Mouse (Mus musculus): ENCODE measurements around the gene Prss32. TPM values are rescaled to one million over a fixed set of nuclear protein-coding genes. Genes with fewer than 3 reads are reported as not detected.
"Not testable (repeated sequence)": the region's sequence is repeated elsewhere in the genome, so short reads cannot be mapped to it uniquely, and the experiment has no call there.

Gene Prss32
- polyA plus RNA-seq, 1 experiment from 2014 or later = not detected

DNA sequence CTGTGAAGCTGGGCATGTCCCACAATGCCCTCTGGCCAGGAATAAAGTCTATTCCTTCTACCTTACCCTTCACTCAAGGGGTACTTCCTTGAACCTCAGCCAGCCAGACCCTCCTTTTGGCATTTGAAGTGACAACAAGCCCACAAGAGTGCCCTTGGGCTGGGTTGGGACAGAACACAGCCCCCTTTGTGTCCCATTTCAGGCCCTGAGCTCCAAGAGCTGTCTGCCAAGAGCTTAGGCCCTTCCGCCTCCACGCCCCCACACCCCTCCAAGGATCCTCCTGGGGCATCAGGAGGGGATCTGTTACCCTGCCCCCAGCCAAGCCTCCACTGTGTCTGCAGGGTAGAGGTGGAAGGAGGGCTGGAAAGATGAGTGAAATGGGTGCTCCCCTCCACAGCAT, 33.5 kb downstream of the Prss32 start:
- Histone ChIP-seq H3K4me1 (no peaks in the 10 kb centered on the region), H3K4me2 (no peak overlapping the region), H3K9ac (no peak overlapping the region), H3K27me3 (no peaks in the 10 kb centered on the region), H3K9me3 (replicated peaks) (no peaks in the 10 kb centered on the region), H3K4me3 (no peak overlapping the region), H3K36me3 (ENCODE audit: poor library complexity, severe bottlenecking) (no peaks in the 10 kb centered on the region), H3K27ac (no peak overlapping the region)
- WGBS = 95% methylated on average over 2 of the region's 2 CpGs
- no peak for ATAC-seq

DNA sequence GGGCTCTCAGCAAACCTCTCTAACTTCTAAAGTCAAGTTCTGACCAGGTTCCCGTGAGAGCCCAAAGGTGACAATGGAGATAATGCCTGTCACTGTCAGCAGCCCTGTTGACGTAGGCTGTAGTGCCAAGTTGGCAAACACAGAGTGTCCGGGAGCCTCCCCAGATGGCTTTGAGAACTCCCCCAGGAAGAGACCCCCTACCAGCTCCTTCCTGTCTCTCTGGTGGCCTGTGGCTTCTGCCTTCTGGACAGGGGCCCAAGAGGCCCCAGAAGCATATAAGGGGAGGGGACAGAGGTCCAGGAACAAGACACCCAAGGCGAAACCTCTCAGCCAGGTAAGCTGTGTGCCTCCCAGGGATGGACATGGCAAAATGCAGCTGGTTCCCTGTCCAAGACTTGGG, 36.9 kb downstream of the Prss32 start, which contains the start of the genes Dcpp1 and Dcpp2:
Dcpp1 (plus strand) TSS at position 301 of the 400 bp plus-strand sequence.
Dcpp2 (plus strand) TSS at position 305 of the 400 bp plus-strand sequence.
- not testable (repeated sequence) for H3K27me3 ChIP-seq; H3K4me2 ChIP-seq; ATAC-seq; H3K27ac ChIP-seq; H3K9me3 ChIP-seq (replicated peaks); H3K36me3 ChIP-seq (ENCODE audit: poor library complexity, severe bottlenecking); H3K4me3 ChIP-seq; H3K4me1 ChIP-seq; H3K9ac ChIP-seq
- 81% methylated on average over 4 of the region's 4 CpGs for WGBS

Small RNAs within 50 kb of the gene (microRNA-seq; reads per million reads assigned to microRNA genes)
- gene Mir5125 = not detected

Other genes with a start within 250 kb of the Prss32 start
- gene Zfp13, start 244.4 kb upstream of the Prss32 start, polyA plus RNA-seq (2015; fragmentation: Nextera tagmentation; extraction: Ambion mirVana) = 21.2 and 26.8 TPM in 2 replicates
- 0.24 TPM in 1 of 2 replicates, not detected in the other for gene Zscan10, start 243.0 kb upstream of the Prss32 start, polyA plus RNA-seq (2015; fragmentation: Nextera tagmentation; extraction: Ambion mirVana)
- 0.81 and 0.87 TPM in 2 replicates for gene Mmp25, start 198.6 kb upstream of the Prss32 start, polyA plus RNA-seq (2015; fragmentation: Nextera tagmentation; extraction: Ambion mirVana)
- 0.14 and 0.35 TPM in 2 replicates for gene Bicdl2, start 183.3 kb upstream of the Prss32 start, polyA plus RNA-seq (2015; fragmentation: Nextera tagmentation; extraction: Ambion mirVana)
- 56.8 and 60.3 TPM in 2 replicates for gene Hcfc1r1, start 170.3 kb upstream of the Prss32 start, polyA plus RNA-seq (2015; fragmentation: Nextera tagmentation; extraction: Ambion mirVana)
- gene Thoc6, start 170.0 kb upstream of the Prss32 start, polyA plus RNA-seq (2015; fragmentation: Nextera tagmentation; extraction: Ambion mirVana) = 45.3 and 47.4 TPM in 2 replicates
- 3.8 and 5.5 TPM in 2 replicates for gene Tnfrsf12a, start 166.4 kb upstream of the Prss32 start, polyA plus RNA-seq (2015; fragmentation: Nextera tagmentation; extraction: Ambion mirVana)
- 0.30 and 0.50 TPM in 2 replicates for gene Cldn6, start 164.6 kb upstream of the Prss32 start, polyA plus RNA-seq (2015; fragmentation: Nextera tagmentation; extraction: Ambion mirVana)
- 2.0 and 3.3 TPM in 2 replicates for gene Cldn9, start 159.8 kb upstream of the Prss32 start, polyA plus RNA-seq (2015; fragmentation: Nextera tagmentation; extraction: Ambion mirVana)
- gene 1520401A03Rik, start 121.1 kb upstream of the Prss32 start, polyA plus RNA-seq (2015; fragmentation: Nextera tagmentation; extraction: Ambion mirVana) = not detected in 2 replicates
- 36.7 and 41.0 TPM in 2 replicates for gene Pkmyt1, start 117.5 kb upstream of the Prss32 start, polyA plus RNA-seq (2015; fragmentation: Nextera tagmentation; extraction: Ambion mirVana)
- 29.8 and 32.7 TPM in 2 replicates for gene Paqr4, start 103.0 kb upstream of the Prss32 start, polyA plus RNA-seq (2015; fragmentation: Nextera tagmentation; extraction: Ambion mirVana)
- 0.24 and 0.37 TPM in 2 replicates for gene Kremen2, start 98.0 kb upstream of the Prss32 start, polyA plus RNA-seq (2015; fragmentation: Nextera tagmentation; extraction: Ambion mirVana)
- gene Flywch1, start 72.3 kb upstream of the Prss32 start, polyA plus RNA-seq (2015; fragmentation: Nextera tagmentation; extraction: Ambion mirVana) = 165 and 176 TPM in 2 replicates
- 34.3 and 40.1 TPM in 2 replicates for gene Flywch2, start 57.8 kb upstream of the Prss32 start, polyA plus RNA-seq (2015; fragmentation: Nextera tagmentation; extraction: Ambion mirVana)
- 605 and 611 TPM in 2 replicates for gene Srrm2, start 53.3 kb upstream of the Prss32 start, polyA plus RNA-seq (2015; fragmentation: Nextera tagmentation; extraction: Ambion mirVana)
- 1,249 and 1,327 TPM in 2 replicates for gene Elob, start 14.7 kb upstream of the Prss32 start, polyA plus RNA-seq (2015; fragmentation: Nextera tagmentation; extraction: Ambion mirVana)
- not detected in 2 replicates for gene Prss33, start 7.8 kb upstream of the Prss32 start, polyA plus RNA-seq (2015; fragmentation: Nextera tagmentation; extraction: Ambion mirVana)
- gene Prss41, start 317 bp downstream of the Prss32 start, polyA plus RNA-seq (2015; fragmentation: Nextera tagmentation; extraction: Ambion mirVana) = 1.2 and 1.3 TPM in 2 replicates
- not detected in 2 replicates for gene Prss21, start 24.2 kb downstream of the Prss32 start, polyA plus RNA-seq (2015; fragmentation: Nextera tagmentation; extraction: Ambion mirVana)
- not detected in 2 replicates for gene Dcpp1, start 37.0 kb downstream of the Prss32 start, polyA plus RNA-seq (2015; fragmentation: Nextera tagmentation; extraction: Ambion mirVana)
- gene Dcpp2, start 37.0 kb downstream of the Prss32 start, polyA plus RNA-seq (2015; fragmentation: Nextera tagmentation; extraction: Ambion mirVana) = not detected in 2 replicates
- gene Dcpp3, start 73.6 kb downstream of the Prss32 start, polyA plus RNA-seq (2015; fragmentation: Nextera tagmentation; extraction: Ambion mirVana) = not detected in 2 replicates
- not detected in 2 replicates for gene Sbp, start 97.8 kb downstream of the Prss32 start, polyA plus RNA-seq (2015; fragmentation: Nextera tagmentation; extraction: Ambion mirVana)
- not detected in 2 replicates for gene Sbpl, start 111.4 kb downstream of the Prss32 start, polyA plus RNA-seq (2015; fragmentation: Nextera tagmentation; extraction: Ambion mirVana)
- gene Prss30, start 136.7 kb downstream of the Prss32 start, polyA plus RNA-seq (2015; fragmentation: Nextera tagmentation; extraction: Ambion mirVana) = not detected in 2 replicates
- gene Prss22, start 154.2 kb downstream of the Prss32 start, polyA plus RNA-seq (2015; fragmentation: Nextera tagmentation; extraction: Ambion mirVana) = not detected in 2 replicates
- gene Prss27, start 194.3 kb downstream of the Prss32 start, polyA plus RNA-seq (2015; fragmentation: Nextera tagmentation; extraction: Ambion mirVana) = 0.19 and 0.26 TPM in 2 replicates
- gene Kctd5, start 229.6 kb downstream of the Prss32 start, polyA plus RNA-seq (2015; fragmentation: Nextera tagmentation; extraction: Ambion mirVana) = 85.4 and 88.6 TPM in 2 replicates

Data from forebrain, embryonic 13.5 days (tissue).